Mouse (Mus musculus): Measurements from ENCODE around the gene Mlph. TPM values are rescaled to one million over a fixed set of nuclear protein-coding genes. Genes with fewer than 3 reads are reported as not detected.

The Mlph gene
- polyA plus RNA-seq, 1 experiment from 2014 or later, result 0.06 TPM

GRCm38 (mm10) chr1:90885771-90886460 is 29.0 kb upstream of the Mlph start:
- ATAC-seq, result no peak
- no peak for DNase-seq
- no peaks in the 10 kb centered on the region for H3K36me3 ChIP-seq (replicated peaks; ENCODE audit: insufficient read depth, low read length)
- no peak overlapping the region for H3K4me2 ChIP-seq (ENCODE audit: low read depth, low read length)
- H3K4me3 ChIP-seq (ENCODE audit: low read depth, low read length), result no peak overlapping the region
- TF ChIP-seq CTCF (IDR thresholded peaks at IDR 0.05; ENCODE audit: low read depth), result no peak
- no peak for TF ChIP-seq EP300 (IDR thresholded peaks at IDR 0.05; ENCODE audit: low read depth)
- no peak overlapping the region for H3K27ac ChIP-seq (ENCODE audit: low read depth)
- H3K9me3 ChIP-seq (ENCODE audit: low read length), result peaks cover 2% of the 10 kb centered on the region; the same call in 1 of the 2 replicates
- WGBS (ENCODE audit: insufficient replicate concordance), result 53% methylated on average over 5 of the region's 6 CpGs
- H3K9ac ChIP-seq (replicated peaks), result no peak overlapping the region
- no peaks in the 10 kb centered on the region for H3K27me3 ChIP-seq (ENCODE audit: insufficient read depth, low read length)
- H3K4me1 ChIP-seq (ENCODE audit: insufficient read depth), result no peaks in the 10 kb centered on the region

GRCm38 (mm10) chr1:90894521-90894920 is 20.4 kb upstream of the Mlph start:
- Histone ChIP-seq H3K9ac (replicated peaks) (no peak overlapping the region), H3K36me3 (replicated peaks; ENCODE audit: insufficient read depth, low read length) (no peaks in the 10 kb centered on the region), H3K27me3 (ENCODE audit: insufficient read depth, low read length) (no peaks in the 10 kb centered on the region), H3K9me3 (ENCODE audit: low read length) (peaks cover 2% of the 10 kb centered on the region; the same call in 1 of the 2 replicates), H3K4me2 (ENCODE audit: low read depth, low read length) (no peak overlapping the region), H3K4me3 (ENCODE audit: low read depth, low read length) (no peak overlapping the region), H3K4me1 (ENCODE audit: insufficient read depth) (no peaks in the 10 kb centered on the region), H3K27ac (ENCODE audit: low read depth) (no peak overlapping the region)
- no peak for ATAC-seq
- 37% methylated on average over 3 of the region's 3 CpGs for WGBS (ENCODE audit: insufficient replicate concordance)
- no peak for DNase-seq
- TF ChIP-seq EP300 (IDR thresholded peaks at IDR 0.05; ENCODE audit: low read depth), result no peak
- no peak for TF ChIP-seq CTCF (IDR thresholded peaks at IDR 0.05; ENCODE audit: low read depth)

DNA sequence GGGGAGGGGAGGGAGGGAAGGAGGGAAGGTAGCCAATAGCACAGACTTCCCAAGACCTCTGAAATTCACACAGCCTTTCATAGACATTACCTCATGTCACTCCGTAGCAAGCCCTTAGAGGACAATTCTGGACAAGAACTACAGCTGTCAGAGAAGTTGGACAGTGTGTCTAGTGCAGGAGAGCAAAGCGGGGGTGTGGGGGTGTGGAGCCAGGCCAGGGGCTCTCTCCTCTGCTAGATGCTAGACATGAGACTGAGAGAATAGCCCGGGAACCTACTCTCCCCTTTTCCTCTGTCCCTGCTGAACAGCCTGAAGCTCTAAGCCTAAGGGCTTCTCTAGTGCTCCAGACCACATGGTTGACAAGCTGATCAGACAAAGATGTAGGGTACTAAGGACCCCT is 19.9 kb upstream of the Mlph start:
- TF ChIP-seq EP300 (IDR thresholded peaks at IDR 0.05; ENCODE audit: low read depth) (no peak), CTCF (IDR thresholded peaks at IDR 0.05; ENCODE audit: low read depth) (no peak)
- no peaks in the 10 kb centered on the region for H3K4me1 ChIP-seq (ENCODE audit: insufficient read depth)
- no peak overlapping the region for H3K4me3 ChIP-seq (ENCODE audit: low read depth, low read length)
- no peak overlapping the region for H3K9ac ChIP-seq (replicated peaks)
- no peaks in the 10 kb centered on the region for H3K27me3 ChIP-seq (ENCODE audit: insufficient read depth, low read length)
- H3K36me3 ChIP-seq (replicated peaks; ENCODE audit: insufficient read depth, low read length), result no peaks in the 10 kb centered on the region
- no peak overlapping the region for H3K4me2 ChIP-seq (ENCODE audit: low read depth, low read length)
- peaks cover under 1% of the 10 kb centered on the region; the same call in 1 of the 2 replicates for H3K9me3 ChIP-seq (ENCODE audit: low read length)
- DNase-seq (no peak), ATAC-seq (no peak)
- 68% methylated on average over 3 of the region's 3 CpGs for WGBS (ENCODE audit: insufficient replicate concordance)
- H3K27ac ChIP-seq (ENCODE audit: low read depth), result no peak overlapping the region

DNA sequence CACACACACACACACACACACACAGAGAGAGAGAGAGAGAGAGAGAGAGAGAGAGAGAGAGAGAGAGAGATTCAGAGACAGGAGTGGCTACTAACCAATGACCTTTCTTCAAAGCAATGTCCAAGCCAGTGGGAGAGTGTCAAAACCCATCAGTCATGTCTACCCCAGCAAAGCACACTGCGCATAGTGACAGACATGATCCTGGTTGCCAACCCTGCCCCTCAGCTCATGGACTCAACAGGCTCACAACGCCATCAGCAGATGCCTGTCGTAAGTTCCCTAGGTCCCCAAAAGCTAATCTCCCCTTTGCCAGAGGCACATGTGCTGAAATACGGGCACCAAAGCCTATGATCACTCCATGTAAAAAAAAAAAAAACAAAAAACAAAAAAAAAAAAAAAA is 18.6 kb upstream of the Mlph start:
- H3K9me3 ChIP-seq (ENCODE audit: low read length), result no peaks in the 10 kb centered on the region
- H3K4me3 ChIP-seq (ENCODE audit: low read depth, low read length), result no peak overlapping the region
- H3K36me3 ChIP-seq (replicated peaks; ENCODE audit: insufficient read depth, low read length), result no peaks in the 10 kb centered on the region
- H3K27me3 ChIP-seq (ENCODE audit: insufficient read depth, low read length), result no peaks in the 10 kb centered on the region
- DNase-seq (no peak), ATAC-seq (no peak)
- 87% methylated on average over 4 of the region's 4 CpGs for WGBS (ENCODE audit: insufficient replicate concordance)
- H3K9ac ChIP-seq (replicated peaks), result no peak overlapping the region
- H3K27ac ChIP-seq (ENCODE audit: low read depth), result no peak overlapping the region
- no peak for TF ChIP-seq CTCF (IDR thresholded peaks at IDR 0.05; ENCODE audit: low read depth)
- no peak for TF ChIP-seq EP300 (IDR thresholded peaks at IDR 0.05; ENCODE audit: low read depth)
- no peak overlapping the region for H3K4me2 ChIP-seq (ENCODE audit: low read depth, low read length)
- H3K4me1 ChIP-seq (ENCODE audit: insufficient read depth), result no peaks in the 10 kb centered on the region

DNA sequence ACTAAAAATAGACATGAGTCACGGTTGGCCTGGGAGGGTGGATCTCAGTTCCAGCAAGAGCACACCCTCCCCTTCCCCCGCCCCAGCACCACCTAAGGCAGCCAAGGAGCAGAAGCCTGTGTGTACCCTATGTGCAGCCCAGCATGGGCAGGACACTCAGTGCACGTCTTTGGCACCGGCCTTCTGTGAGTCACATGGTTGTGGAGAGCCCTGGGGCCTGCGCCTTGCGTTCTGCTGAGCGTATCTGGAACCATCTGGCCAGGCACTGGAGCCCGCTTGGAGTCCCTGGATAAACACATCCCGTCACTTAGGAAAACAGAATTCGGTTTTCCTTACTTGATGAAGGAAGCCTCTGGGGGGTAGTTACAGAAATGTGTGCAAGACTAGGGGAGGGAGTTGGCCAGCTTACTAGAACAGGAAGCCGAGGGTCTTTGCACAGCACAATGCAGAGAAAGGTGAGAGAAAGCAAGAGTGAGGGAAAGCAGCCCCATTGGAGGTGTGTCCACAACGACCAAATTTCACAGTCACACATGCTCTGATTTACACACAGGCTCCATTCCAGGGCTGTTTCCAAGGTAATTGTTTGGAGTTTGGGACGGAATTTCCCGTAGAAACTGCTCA is 18.0 kb upstream of the Mlph start:
- Histone ChIP-seq H3K27me3 (ENCODE audit: insufficient read depth, low read length) (no peaks in the 10 kb centered on the region), H3K4me3 (ENCODE audit: low read depth, low read length) (no peak overlapping the region), H3K4me1 (ENCODE audit: insufficient read depth) (no peaks in the 10 kb centered on the region), H3K4me2 (ENCODE audit: low read depth, low read length) (no peak overlapping the region), H3K27ac (ENCODE audit: low read depth) (no peak overlapping the region), H3K36me3 (replicated peaks; ENCODE audit: insufficient read depth, low read length) (no peaks in the 10 kb centered on the region), H3K9me3 (ENCODE audit: low read length) (no peaks in the 10 kb centered on the region), H3K9ac (replicated peaks) (no peak overlapping the region)
- ATAC-seq (no peak), DNase-seq (no peak)
- 57% methylated on average over 14 of the region's 14 CpGs for WGBS (ENCODE audit: insufficient replicate concordance)
- no peak for TF ChIP-seq EP300 (IDR thresholded peaks at IDR 0.05; ENCODE audit: low read depth)
- TF ChIP-seq CTCF (IDR thresholded peaks at IDR 0.05; ENCODE audit: low read depth), result no peak

DNA sequence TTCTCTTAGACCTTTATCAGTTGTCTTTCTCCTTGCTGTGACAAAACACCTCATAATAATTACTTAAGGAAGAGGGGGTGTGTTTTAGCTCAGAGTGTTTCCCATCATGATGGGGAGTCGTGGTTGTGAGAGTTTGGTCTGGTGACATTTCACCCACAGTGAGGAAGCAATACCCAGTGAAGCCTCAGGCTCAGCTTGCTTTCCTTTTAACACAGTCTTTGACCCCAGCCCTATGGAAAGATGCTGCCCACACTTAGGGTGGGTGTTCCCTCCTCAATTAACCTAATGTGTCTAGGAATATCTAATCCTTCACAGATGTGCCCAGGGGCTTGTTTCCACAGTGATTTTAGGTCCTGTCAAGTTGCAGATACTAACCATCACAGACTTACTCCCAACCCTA is 16.9 kb upstream of the Mlph start:
- Histone ChIP-seq H3K9me3 (ENCODE audit: low read length) (no peaks in the 10 kb centered on the region), H3K27me3 (ENCODE audit: insufficient read depth, low read length) (no peaks in the 10 kb centered on the region), H3K9ac (replicated peaks) (no peak overlapping the region), H3K4me3 (ENCODE audit: low read depth, low read length) (no peak overlapping the region), H3K4me1 (ENCODE audit: insufficient read depth) (no peaks in the 10 kb centered on the region), H3K4me2 (ENCODE audit: low read depth, low read length) (no peak overlapping the region), H3K27ac (ENCODE audit: low read depth) (no peak overlapping the region), H3K36me3 (replicated peaks; ENCODE audit: insufficient read depth, low read length) (no peaks in the 10 kb centered on the region)
- ATAC-seq (no peak), DNase-seq (no peak)
- no peak for TF ChIP-seq EP300 (IDR thresholded peaks at IDR 0.05; ENCODE audit: low read depth)
- TF ChIP-seq CTCF (IDR thresholded peaks at IDR 0.05; ENCODE audit: low read depth), result no peak
- WGBS (ENCODE audit: insufficient replicate concordance), result 21% methylated on average over 1 of the region's 1 CpGs
